In the genomic region with DNA sequence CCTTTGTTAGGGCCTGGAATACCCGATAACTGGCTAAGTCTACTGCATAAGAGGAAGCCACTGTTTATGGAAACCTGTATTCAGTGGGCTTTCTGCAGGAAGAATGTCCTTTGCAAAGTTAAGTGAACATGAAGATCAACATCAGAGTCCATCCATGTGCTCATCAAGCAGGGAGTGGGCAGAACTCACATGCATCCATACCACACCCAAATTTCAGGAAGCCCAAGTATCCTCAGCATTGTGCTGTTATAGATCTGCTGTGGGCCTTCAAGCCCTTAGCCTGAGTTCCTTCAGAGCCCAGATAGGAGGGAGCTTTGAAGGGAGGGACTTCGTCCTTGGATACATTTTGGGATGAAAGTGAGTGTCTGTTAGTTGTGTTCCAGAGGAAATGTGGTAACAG, we compare ENCODE assay signal across 34 mouse cellular contexts.
"Had no signal": no experiment of that assay in that cellular context is flagged by ENCODE, and none has a peak within 500 bp of the region (broad histone marks: within the 10 kb centered on the region; RNA-seq: fewer than 3 reads in every experiment).

No protein-coding gene starts in this region.

- H3K9ac ChIP-seq: heart, embryonic 12.5 days; heart, embryonic 13.5 days; heart, embryonic 15.5 days; hindbrain, embryonic 12.5 days; hindbrain, embryonic 13.5 days; hindbrain, embryonic 14.5 days; hindbrain, embryonic 15.5 days; intestine, embryonic 15.5 days; kidney, embryonic 15.5 days had no signal

- H3K27ac ChIP-seq: heart, embryonic 10.5 days; heart, embryonic 13.5 days; heart, embryonic 15.5 days; hindbrain, embryonic 10.5 days; hindbrain, embryonic 12.5 days; hindbrain, embryonic 13.5 days; hindbrain, embryonic 14.5 days; hindbrain, embryonic 15.5 days; hindbrain, postnatal 0 days; intestine, embryonic 15.5 days; kidney, embryonic 15.5 days; kidney, postnatal 0 days; layer of hippocampus, adult 2 months had no signal

- H3K27me3 ChIP-seq: hindbrain, embryonic 12.5 days; hindbrain, embryonic 15.5 days; intestine, embryonic 15.5 days; kidney, embryonic 15.5 days had no signal

- H3K9me3 ChIP-seq: heart, embryonic 10.5 days; heart, embryonic 12.5 days; heart, embryonic 13.5 days; heart, embryonic 15.5 days; hindbrain, embryonic 10.5 days; hindbrain, embryonic 12.5 days; hindbrain, embryonic 13.5 days; hindbrain, embryonic 15.5 days; intestine, embryonic 15.5 days; kidney, embryonic 15.5 days had no signal

- H3K4me3 ChIP-seq: heart, embryonic 10.5 days; heart, embryonic 12.5 days; heart, embryonic 13.5 days; heart, embryonic 15.5 days; hindbrain, embryonic 10.5 days; hindbrain, embryonic 12.5 days; hindbrain, embryonic 13.5 days; hindbrain, embryonic 15.5 days; intestine, embryonic 15.5 days; kidney, embryonic 15.5 days; layer of hippocampus, adult 2 months had no signal

- H3K36me3 ChIP-seq: heart, embryonic 10.5 days; heart, embryonic 12.5 days; heart, embryonic 13.5 days; heart, embryonic 15.5 days; hindbrain, embryonic 10.5 days; hindbrain, embryonic 12.5 days; hindbrain, embryonic 13.5 days; hindbrain, embryonic 15.5 days; intestine, embryonic 15.5 days; kidney, embryonic 15.5 days had no signal

- ATAC-seq: hindbrain, embryonic 16.5 days; hindbrain, postnatal 0 days; inflammation-experienced regulatory T-cells, adult 6 months; intestine, embryonic 15.5 days; intestine, embryonic 16.5 days; intestine, postnatal 0 days had no signal

- DNase-seq: heart, postnatal 10 days; heart, postnatal 36 days; heart, postnatal 4 days; kidney, adult 11 months; kidney, adult 18-20 months; kidney, adult 2 months; kidney, adult 8-10 months; kidney, adult 9 months; kidney, postnatal 10 days; kidney, postnatal 14 days; kidney, postnatal 25 days; kidney, postnatal 36 days; kidney, postnatal 4 days; layer of hippocampus, adult 9-11 months; layer of hippocampus, postnatal 36 days had no signal

- H3K4me2 ChIP-seq: heart, embryonic 11.5 days; heart, embryonic 12.5 days; heart, embryonic 13.5 days; heart, embryonic 15.5 days; hindbrain, embryonic 12.5 days; hindbrain, embryonic 13.5 days; hindbrain, embryonic 14.5 days; hindbrain, embryonic 15.5 days; intestine, embryonic 15.5 days; kidney, embryonic 15.5 days had no signal

- H3K4me1 ChIP-seq: hindbrain, embryonic 10.5 days had no signal
